Mouse (Mus musculus): Measurements from ENCODE around the gene Pdcd6ip. TPM values are rescaled to one million over a fixed set of nuclear protein-coding genes. Genes with fewer than 3 reads are reported as not detected.

Gene Pdcd6ip
- total and polyA plus RNA-seq, 2 experiments, result 33.9 to 56.6 TPM

GRCm38 (mm10) chr9:113673721-113674120 lies 34.3 kb downstream of the Pdcd6ip start:
- no peaks in the 10 kb centered on the region for H3K79me2 ChIP-seq (ENCODE audit: control insufficient read depth, insufficient read depth, low read length)
- H3K27ac ChIP-seq (replicated peaks; ENCODE audit: insufficient read depth, low read depth, low read length), result no peak overlapping the region
- H3K4me3 ChIP-seq (ENCODE audit: insufficient read depth, low read depth, low read length), result no peak overlapping the region
- no peak for TF ChIP-seq CTCF (IDR thresholded peaks at IDR 0.05; ENCODE audit: low read depth, low read length)
- TF ChIP-seq POLR2A (IDR thresholded peaks at IDR 0.05; ENCODE audit: extremely low read depth, insufficient read depth, low read length), result no peak
- no peaks in the 10 kb centered on the region for H3K27me3 ChIP-seq (ENCODE audit: control insufficient read depth, insufficient read depth, low read length)
- peaks cover 62% of the 10 kb centered on the region for H3K36me3 ChIP-seq (ENCODE audit: control insufficient read depth, insufficient read depth, low read length)
- 88% methylated on average over 6 of the region's 6 CpGs for WGBS
- no peaks in the 10 kb centered on the region for H3K4me1 ChIP-seq (ENCODE audit: control insufficient read depth, insufficient read depth, low read length)
- H3K9ac ChIP-seq (ENCODE audit: low read depth, low read length), result no peak overlapping the region
- DNase-seq (ENCODE audit: extremely low read depth, low read depth, low spot score), result no peak

GRCm38 (mm10) chr9:113672352-113672751 lies 35.7 kb downstream of the Pdcd6ip start:
- Histone ChIP-seq H3K36me3 (ENCODE audit: control insufficient read depth, insufficient read depth, low read length) (peaks cover 63% of the 10 kb centered on the region), H3K27ac (replicated peaks; ENCODE audit: insufficient read depth, low read depth, low read length) (no peak overlapping the region), H3K27me3 (ENCODE audit: control insufficient read depth, insufficient read depth, low read length) (no peaks in the 10 kb centered on the region), H3K4me3 (ENCODE audit: insufficient read depth, low read depth, low read length) (no peak overlapping the region), H3K9ac (ENCODE audit: low read depth, low read length) (no peak overlapping the region), H3K79me2 (ENCODE audit: control insufficient read depth, insufficient read depth, low read length) (no peaks in the 10 kb centered on the region), H3K4me1 (ENCODE audit: control insufficient read depth, insufficient read depth, low read length) (0 out of 2 replicates have a peak, but pooled peaks cover 2% of the 10 kb centered on the region)
- TF ChIP-seq POLR2A (IDR thresholded peaks at IDR 0.05; ENCODE audit: extremely low read depth, insufficient read depth, low read length), result no peak
- TF ChIP-seq CTCF (IDR thresholded peaks at IDR 0.05; ENCODE audit: low read depth, low read length), result no peak
- DNase-seq (ENCODE audit: extremely low read depth, low read depth, low spot score), result no peak
- 96% methylated on average over 5 of the region's 5 CpGs for WGBS

- H3K4me3 ChIP-seq (ENCODE audit: insufficient read depth, low read depth, low read length), result no peak overlapping the region
Measured at GRCm38 (mm10) chr9:113670857-113671106, 37.3 kb downstream of the Pdcd6ip start.

GRCm38 (mm10) chr9:113670105-113670856 lies 37.8 kb downstream of the Pdcd6ip start:
- peaks cover 68% of the 10 kb centered on the region for H3K36me3 ChIP-seq (ENCODE audit: control insufficient read depth, insufficient read depth, low read length)
- no peak overlapping the region for H3K27ac ChIP-seq (replicated peaks; ENCODE audit: insufficient read depth, low read depth, low read length)
- no peaks in the 10 kb centered on the region for H3K27me3 ChIP-seq (ENCODE audit: control insufficient read depth, insufficient read depth, low read length)
- H3K79me2 ChIP-seq (ENCODE audit: control insufficient read depth, insufficient read depth, low read length), result no peaks in the 10 kb centered on the region
- no peak for TF ChIP-seq POLR2A (IDR thresholded peaks at IDR 0.05; ENCODE audit: extremely low read depth, insufficient read depth, low read length)
- no peak for TF ChIP-seq CTCF (IDR thresholded peaks at IDR 0.05; ENCODE audit: low read depth, low read length)
- DNase-seq (ENCODE audit: extremely low read depth, low read depth, low spot score), result no peak
- no peak overlapping the region for H3K9ac ChIP-seq (ENCODE audit: low read depth, low read length)
- no peak overlapping the region for H3K4me3 ChIP-seq (ENCODE audit: insufficient read depth, low read depth, low read length)
- H3K4me1 ChIP-seq (ENCODE audit: control insufficient read depth, insufficient read depth, low read length), result 0 out of 2 replicates have a peak, but pooled peaks cover 2% of the 10 kb centered on the region
- WGBS, result 95% methylated on average over 7 of the region's 7 CpGs

More at GRCm38 (mm10) chr9:113670857-113671106, 37.3 kb downstream of the Pdcd6ip start:
- Histone ChIP-seq H3K79me2 (ENCODE audit: control insufficient read depth, insufficient read depth, low read length) (no peaks in the 10 kb centered on the region), H3K9ac (ENCODE audit: low read depth, low read length) (no peak overlapping the region), H3K4me1 (ENCODE audit: control insufficient read depth, insufficient read depth, low read length) (0 out of 2 replicates have a peak, but pooled peaks cover 2% of the 10 kb centered on the region), H3K36me3 (ENCODE audit: control insufficient read depth, insufficient read depth, low read length) (peaks cover 66% of the 10 kb centered on the region), H3K27me3 (ENCODE audit: control insufficient read depth, insufficient read depth, low read length) (no peaks in the 10 kb centered on the region), H3K27ac (replicated peaks; ENCODE audit: insufficient read depth, low read depth, low read length) (no peak overlapping the region)
- TF ChIP-seq CTCF (IDR thresholded peaks at IDR 0.05; ENCODE audit: low read depth, low read length), result no peak
- no peak for TF ChIP-seq POLR2A (IDR thresholded peaks at IDR 0.05; ENCODE audit: extremely low read depth, insufficient read depth, low read length)
- 100% methylated on average over 1 of the region's 1 CpGs for WGBS
- no peak for DNase-seq (ENCODE audit: extremely low read depth, low read depth, low spot score)

- Histone ChIP-seq H3K9ac (ENCODE audit: low read depth, low read length) (no peak overlapping the region), H3K27me3 (ENCODE audit: control insufficient read depth, insufficient read depth, low read length) (no peaks in the 10 kb centered on the region), H3K4me3 (ENCODE audit: insufficient read depth, low read depth, low read length) (no peak overlapping the region), H3K27ac (replicated peaks; ENCODE audit: insufficient read depth, low read depth, low read length) (no peak overlapping the region), H3K79me2 (ENCODE audit: control insufficient read depth, insufficient read depth, low read length) (no peaks in the 10 kb centered on the region; the same call in 1 of the 2 replicates), H3K4me1 (ENCODE audit: control insufficient read depth, insufficient read depth, low read length) (0 out of 2 replicates have a peak, but pooled peaks cover 2% of the 10 kb centered on the region), H3K36me3 (ENCODE audit: control insufficient read depth, insufficient read depth, low read length) (peaks cover 65% of the 10 kb centered on the region)
- TF ChIP-seq POLR2A (IDR thresholded peaks at IDR 0.05; ENCODE audit: extremely low read depth, insufficient read depth, low read length) (no peak), CTCF (IDR thresholded peaks at IDR 0.05; ENCODE audit: low read depth, low read length) (no peak)
- 83% methylated on average over 4 of the region's 4 CpGs for WGBS
- DNase-seq (ENCODE audit: extremely low read depth, low read depth, low spot score), result no peak
Measured at GRCm38 (mm10) chr9:113663476-113663875, 44.6 kb downstream of the Pdcd6ip start.

- WGBS, result 98% methylated on average over 1 of the region's 1 CpGs
- no peak for DNase-seq (ENCODE audit: extremely low read depth, low read depth, low spot score)
- TF ChIP-seq CTCF (IDR thresholded peaks at IDR 0.05; ENCODE audit: low read depth, low read length), result no peak
- no peak for TF ChIP-seq POLR2A (IDR thresholded peaks at IDR 0.05; ENCODE audit: extremely low read depth, insufficient read depth, low read length)
- H3K9ac ChIP-seq (ENCODE audit: low read depth, low read length), result no peak overlapping the region
- H3K4me1 ChIP-seq (ENCODE audit: control insufficient read depth, insufficient read depth, low read length), result no peaks in the 10 kb centered on the region
- no peaks in the 10 kb centered on the region; the same call in 1 of the 2 replicates for H3K79me2 ChIP-seq (ENCODE audit: control insufficient read depth, insufficient read depth, low read length)
- peaks cover 69% of the 10 kb centered on the region for H3K36me3 ChIP-seq (ENCODE audit: control insufficient read depth, insufficient read depth, low read length)
- H3K4me3 ChIP-seq (ENCODE audit: insufficient read depth, low read depth, low read length), result no peak overlapping the region
- H3K27ac ChIP-seq (replicated peaks; ENCODE audit: insufficient read depth, low read depth, low read length), result no peak overlapping the region
- H3K27me3 ChIP-seq (ENCODE audit: control insufficient read depth, insufficient read depth, low read length), result no peaks in the 10 kb centered on the region
Measured at GRCm38 (mm10) chr9:113657837-113658236, 50.2 kb downstream of the Pdcd6ip start.

All from liver, adult 2 months (tissue).